Mouse (Mus musculus) heart, adult 8-10 months (tissue): ENCODE data around the gene Gm10203. TPM values are rescaled to one million over a fixed set of nuclear protein-coding genes. Genes with fewer than 3 reads are reported as not detected.
"Not testable (repeated sequence)": the region's sequence is repeated elsewhere in the genome, so short reads cannot be mapped to it uniquely, and the experiment has no call there.

Experiments used
- DNase-seq: peaks from one replicate; pipeline ENCODE4 v3.0.0; 2022; ENCODE audit warnings: low spot score
- total RNA-seq, 4 experiments: library from RNA; stranded (reverse); gene quantifications; 2 replicates each; pipeline ENCODE4 v1.2.4; 2022

Gm10203 gene
- not detected for total RNA-seq

GRCm38 (mm10) chr6:149129870-149130269 lies at the start of gene Gm10203:
Gene Gm10203 (plus strand): TSS chr6:149130170.
- not testable (repeated sequence) for DNase-seq

GRCm38 (mm10) chr6:149092406-149092805 lies 37.6 kb upstream of the Gm10203 start:
- DNase-seq, result no peak

GRCm38 (mm10) chr6:149093465-149093864 lies 36.5 kb upstream of the Gm10203 start:
- peak; percentile 46 for DNase-seq

GRCm38 (mm10) chr6:149094555-149094954 lies 35.4 kb upstream of the Gm10203 start:
- DNase-seq, result no peak

- DNase-seq, result peak; percentile 24
These were observed 34.6 kb upstream of the Gm10203 start for GRCm38 (mm10) chr6:149095389-149095788.

- no peak for DNase-seq
These were observed 33.7 kb upstream of the Gm10203 start for GRCm38 (mm10) chr6:149096233-149096632.

- no peak for DNase-seq
These were observed 32.7 kb upstream of the Gm10203 start for GRCm38 (mm10) chr6:149097276-149097675.

GRCm38 (mm10) chr6:149098993-149099392 lies 31.0 kb upstream of the Gm10203 start:
- no peak for DNase-seq

- DNase-seq, result peak; percentile 51
These were observed 29.5 kb upstream of the Gm10203 start for GRCm38 (mm10) chr6:149100174-149101075.

GRCm38 (mm10) chr6:149101076-149101942 lies 28.7 kb upstream of the Gm10203 start, which contains the start of gene Dennd5b:
Gene Dennd5b (minus strand): TSS chr6:149101680.
- peak; percentile 84 for DNase-seq

- no peak for DNase-seq
These were observed 28.1 kb upstream of the Gm10203 start for GRCm38 (mm10) chr6:149101943-149102243.

GRCm38 (mm10) chr6:149103451-149103850 lies 26.5 kb upstream of the Gm10203 start:
- DNase-seq, result no peak

GRCm38 (mm10) chr6:149107615-149108014 lies 22.4 kb upstream of the Gm10203 start:
- no peak for DNase-seq

GRCm38 (mm10) chr6:149108909-149109308 lies 21.1 kb upstream of the Gm10203 start:
- DNase-seq, result no peak

- no peak for DNase-seq
These were observed 13.0 kb upstream of the Gm10203 start for GRCm38 (mm10) chr6:149116992-149117391.

GRCm38 (mm10) chr6:149118935-149119334 lies 11.0 kb upstream of the Gm10203 start:
- peak; percentile 73 for DNase-seq

- DNase-seq, result peak; percentile 86
These were observed 10.1 kb upstream of the Gm10203 start for GRCm38 (mm10) chr6:149119853-149120252.

- no peak for DNase-seq
These were observed 6.9 kb upstream of the Gm10203 start for GRCm38 (mm10) chr6:149123042-149123441.

- peak; percentile 53 for DNase-seq
These were observed 3.3 kb upstream of the Gm10203 start for GRCm38 (mm10) chr6:149126675-149127074.

GRCm38 (mm10) chr6:149131111-149131510 lies 1.1 kb downstream of the Gm10203 start:
- DNase-seq, result no peak

GRCm38 (mm10) chr6:149132311-149133077 lies 2.5 kb downstream of the Gm10203 start:
- peak; percentile 39 for DNase-seq
